In the genomic region with DNA sequence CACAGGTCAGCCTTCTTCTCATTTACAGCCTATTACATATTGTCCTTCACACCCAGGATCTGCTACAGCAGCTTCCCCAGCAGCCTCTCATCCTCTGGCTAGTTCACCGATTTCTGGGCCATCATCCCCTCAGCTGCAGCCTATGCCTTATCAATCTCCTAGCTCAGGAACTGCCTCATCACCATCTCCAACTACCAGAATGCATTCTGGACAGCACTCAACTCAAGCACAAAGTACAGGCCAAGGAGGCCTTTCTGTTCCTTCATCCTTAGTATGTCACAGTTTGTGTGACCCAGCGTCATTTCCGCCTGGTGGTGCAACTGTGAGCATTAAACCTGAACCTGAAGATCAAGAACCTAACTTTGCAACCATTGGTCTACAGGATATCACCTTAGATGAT, we compare ENCODE assay signal across 19 mouse cellular contexts. TPM values are rescaled to one million over a fixed set of nuclear protein-coding genes. Genes with fewer than 3 reads are reported as not detected.
DNase-seq lines count a peak whose midpoint lies in the region; ATAC-seq and TF ChIP-seq lines count a peak whose summit lies in the region.
"Had no signal": no experiment of that assay in that cellular context is flagged by ENCODE, and none has a peak within 500 bp of the region (broad histone marks: within the 10 kb centered on the region; RNA-seq: fewer than 3 reads in every experiment).

No protein-coding gene starts in this region.

- 92% methylated on average over 3 of the region's 3 CpGs for WGBS in kidney, embryonic 16.5 days
- 96% methylated on average over 3 of the region's 3 CpGs for WGBS in thymus, adult 2 months

- H3K27me3 ChIP-seq in kidney, embryonic 16.5 days (ENCODE audit: insufficient read depth, low read length), result no peaks in the 10 kb centered on the region
- no peaks in the 10 kb centered on the region for H3K27me3 ChIP-seq in thymus, adult 2 months (ENCODE audit: control insufficient read depth, insufficient read depth, low read length)
- H3K27me3 ChIP-seq: embryonic facial prominence, embryonic 12.5 days; neural tube, embryonic 15.5 days had no signal

- H3K36me3 ChIP-seq in kidney, embryonic 16.5 days (ENCODE audit: insufficient read depth, low read length), result peaks cover 29% of the 10 kb centered on the region
- H3K36me3 ChIP-seq in thymus, adult 2 months (ENCODE audit: control insufficient read depth, insufficient read depth, low read length), result peaks cover 59% of the 10 kb centered on the region

- DNase-seq in adrenal gland, postnatal 14 days, result peak; percentile 11
- DNase-seq in adrenal gland, postnatal 36 days, result no peak
- DNase-seq in kidney, adult 11 months, result peak; percentile 14
- DNase-seq in thymus, adult 2 months, result no peak
- DNase-seq in thymus, postnatal 0 days (ENCODE audit: low spot score), result no peak
- DNase-seq in testis, postnatal 10 days (ENCODE audit: low spot score), result peak; percentile 60
- no peak for DNase-seq in right cerebral cortex, postnatal 4 days
- DNase-seq: cerebellum, adult 2 months; lung, embryonic 14.5 days; midbrain, embryonic 14.5 days; retina, postnatal 1 day had no signal

- no peak overlapping the region for H3K4me2 ChIP-seq in kidney, embryonic 16.5 days (replicated peaks; ENCODE audit: low read depth, low read length)
- H3K4me2 ChIP-seq: embryonic facial prominence, embryonic 12.5 days; lung, embryonic 14.5 days; neural tube, embryonic 15.5 days had no signal

- 0 out of 2 replicates have a peak, but pooled peaks cover 2% of the 10 kb centered on the region for H3K4me1 ChIP-seq in kidney, embryonic 16.5 days (ENCODE audit: insufficient read depth, low read length)
- H3K4me1 ChIP-seq in thymus, adult 2 months (replicated peaks; ENCODE audit: control insufficient read depth, insufficient read depth, low read length), result peaks cover 25% of the 10 kb centered on the region
- H3K4me1 ChIP-seq: embryonic facial prominence, embryonic 12.5 days; neural tube, embryonic 15.5 days had no signal

- TF ChIP-seq POLR2A in thymus, adult 2 months (IDR thresholded peaks at IDR 0.05; ENCODE audit: control insufficient read depth, extremely low read depth, insufficient read depth, low read length, poor library complexity), result no peak

- no peak overlapping the region for H3K4me3 ChIP-seq in kidney, embryonic 16.5 days (ENCODE audit: low read length)
- H3K4me3 ChIP-seq in thymus, adult 2 months (ENCODE audit: control insufficient read depth, insufficient read depth, low read length), result no peak overlapping the region
- H3K4me3 ChIP-seq: embryonic facial prominence, embryonic 12.5 days; myocyte; neural tube, embryonic 15.5 days had no signal

- TF ChIP-seq CTCF in thymus, adult 2 months (IDR thresholded peaks at IDR 0.05; ENCODE audit: borderline replicate concordance, control insufficient read depth, extremely low read depth, insufficient read depth, low read length, poor library complexity), result no peak

- no peak overlapping the region for H3K9ac ChIP-seq in kidney, embryonic 16.5 days (replicated peaks; ENCODE audit: low read length)
- H3K9ac ChIP-seq: embryonic facial prominence, embryonic 12.5 days; lung, embryonic 14.5 days; neural tube, embryonic 15.5 days had no signal

- H3K27ac ChIP-seq in kidney, embryonic 16.5 days (ENCODE audit: low read length), result no peak overlapping the region
- peak overlapping the region; percentile 77 for H3K27ac ChIP-seq in thymus, adult 2 months (ENCODE audit: control insufficient read depth, insufficient read depth, low read length)
- H3K27ac ChIP-seq: embryonic facial prominence, embryonic 12.5 days; neural tube, embryonic 15.5 days; stomach, postnatal 0 days had no signal

- ATAC-seq in kidney, embryonic 16.5 days (ENCODE audit: low FRiP score, low TSS enrichment), result no peak
- ATAC-seq: forebrain, embryonic 16.5 days had no signal

- no peaks in the 10 kb centered on the region for H3K9me3 ChIP-seq in kidney, embryonic 16.5 days (ENCODE audit: low read length)
- H3K9me3 ChIP-seq: embryonic facial prominence, embryonic 12.5 days; neural tube, embryonic 15.5 days had no signal

RNA-seq across cellular contexts. Expression of gene Esrp2, which starts 28.0 kb away (rescaled TPM):
- 5.3 and 8.8 TPM in 2 replicates for total RNA-seq in adrenal gland, postnatal 14 days (2021)
- total RNA-seq in adrenal gland, postnatal 36 days (2021), result 1 to 10 TPM; 1.1 to 3.5 TPM
- polyA plus RNA-seq in kidney, embryonic 16.5 days (2015; fragmentation: Nextera tagmentation; extraction: Ambion mirVana), result 24.3 and 28.5 TPM in 2 replicates
- 24.5 and 29.9 TPM in 2 replicates for polyA plus RNA-seq in thymus, adult 2 months (2012; rRNA removed)
- 8.8 and 9.6 TPM in 2 replicates for polyA plus RNA-seq in thymus, postnatal 0 days (2015; fragmentation: Nextera tagmentation; extraction: Ambion mirVana)
- total RNA-seq: hematopoietic stem cell, adult 5-6 weeks; megakaryocyte, adult 5-6 weeks had no signal

RNA-seq across cellular contexts. Expression of gene Pla2g15, which starts 41.5 kb away (rescaled TPM):
- total RNA-seq in adrenal gland, postnatal 14 days (2021), result 13.5 and 18.6 TPM in 2 replicates
- 10 to 100 TPM; 17.4 to 29.6 TPM for total RNA-seq in adrenal gland, postnatal 36 days (2021)
- polyA plus RNA-seq in kidney, embryonic 16.5 days (2015; fragmentation: Nextera tagmentation; extraction: Ambion mirVana), result 14.9 and 15.6 TPM in 2 replicates
- polyA plus RNA-seq in thymus, adult 2 months (2012; rRNA removed), result 17.4 and 18.2 TPM in 2 replicates
- 11.0 and 11.7 TPM in 2 replicates for polyA plus RNA-seq in thymus, postnatal 0 days (2015; fragmentation: Nextera tagmentation; extraction: Ambion mirVana)

RNA-seq across cellular contexts. Expression of gene Nfatc3, which starts 50.1 kb away (rescaled TPM):
- 47.3 and 47.6 TPM in 2 replicates for total RNA-seq in adrenal gland, postnatal 14 days (2021)
- 10 to 100 TPM; 37.3 to 48.0 TPM for total RNA-seq in adrenal gland, postnatal 36 days (2021)
- 5.7 and 6.7 TPM in 2 replicates for polyA plus RNA-seq in kidney, embryonic 16.5 days (2015; fragmentation: Nextera tagmentation; extraction: Ambion mirVana)
- 161 and 186 TPM in 2 replicates for polyA plus RNA-seq in thymus, adult 2 months (2012; rRNA removed)
- polyA plus RNA-seq in thymus, postnatal 0 days (2015; fragmentation: Nextera tagmentation; extraction: Ambion mirVana), result 19.7 and 26.6 TPM in 2 replicates

RNA-seq across cellular contexts. Expression of gene Slc7a6, which starts 59.9 kb away (rescaled TPM):
- total RNA-seq in adrenal gland, postnatal 14 days (2021), result 30.3 and 38.3 TPM in 2 replicates
- total RNA-seq in adrenal gland, postnatal 36 days (2021), result 10 to 100 TPM; 28.4 to 33.1 TPM
- 49.9 and 52.4 TPM in 2 replicates for polyA plus RNA-seq in kidney, embryonic 16.5 days (2015; fragmentation: Nextera tagmentation; extraction: Ambion mirVana)
- 96.3 and 103 TPM in 2 replicates for polyA plus RNA-seq in thymus, adult 2 months (2012; rRNA removed)
- polyA plus RNA-seq in thymus, postnatal 0 days (2015; fragmentation: Nextera tagmentation; extraction: Ambion mirVana), result 86.2 and 87.1 TPM in 2 replicates

Comparison
In these comparisons a context has a peak if more than half of its experiments do, and no peak if none do; other contexts are left out.
1. DNase-seq: peak in adrenal gland, postnatal 14 days (single experiment), kidney, adult 11 months (single experiment) and testis, postnatal 10 days (single experiment); none in adrenal gland, postnatal 36 days (0 of 2), thymus, adult 2 months (single experiment), thymus, postnatal 0 days (single experiment) and right cerebral cortex, postnatal 4 days (single experiment).